Mouse (Mus musculus): Measurements from ENCODE around the gene Bnip3.

Bnip3 gene

DNA sequence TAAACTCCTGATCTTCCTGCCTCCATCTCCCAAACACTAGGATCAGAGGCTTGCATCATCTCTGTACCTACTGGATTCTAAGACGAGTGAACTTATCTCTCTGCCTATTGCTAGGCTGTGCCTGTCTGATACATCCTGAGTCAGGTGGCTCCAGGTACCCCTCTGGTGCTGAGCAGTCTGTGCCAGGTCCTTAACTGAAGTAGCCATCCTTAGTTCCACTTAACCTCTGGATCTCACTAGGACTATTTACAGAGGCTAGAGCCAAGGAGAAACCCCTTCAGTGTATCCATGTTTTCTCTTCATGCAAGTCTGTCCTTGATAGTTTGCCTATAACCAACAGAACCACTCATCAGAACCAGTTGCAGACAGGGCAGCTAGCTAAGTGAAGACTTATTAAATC, 2.9 kb downstream of the Bnip3 start:
- no peak for DNase-seq (ENCODE audit: low read depth, low spot score)

DNA sequence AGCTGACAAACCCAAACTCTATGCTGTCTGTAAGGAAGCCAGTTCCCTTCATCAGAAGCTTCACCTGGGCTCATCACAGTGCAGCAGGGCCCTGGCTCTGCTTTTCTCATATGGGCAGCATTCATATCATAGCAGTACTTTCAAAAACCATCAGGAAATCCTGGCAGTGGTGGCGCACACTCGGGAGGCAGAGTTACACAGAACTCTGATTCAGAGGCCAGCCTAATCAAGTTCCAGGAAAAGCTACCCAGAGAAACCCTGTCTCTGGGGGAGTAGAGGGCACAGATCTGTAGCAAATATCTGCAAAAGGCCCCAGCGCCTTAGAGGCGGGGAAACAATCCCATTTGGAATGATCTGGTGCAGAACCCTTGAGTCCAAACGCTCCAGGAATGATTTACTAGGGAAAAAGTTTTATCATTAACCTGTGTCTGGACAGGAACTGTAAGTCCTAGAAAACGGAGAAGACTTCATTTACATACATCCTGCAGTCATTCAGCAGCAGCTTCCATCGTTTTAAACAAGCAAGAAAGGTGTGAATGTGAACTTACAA, 5.4 kb downstream of the Bnip3 start:
- no peak for DNase-seq (ENCODE audit: low read depth, low spot score)

DNA sequence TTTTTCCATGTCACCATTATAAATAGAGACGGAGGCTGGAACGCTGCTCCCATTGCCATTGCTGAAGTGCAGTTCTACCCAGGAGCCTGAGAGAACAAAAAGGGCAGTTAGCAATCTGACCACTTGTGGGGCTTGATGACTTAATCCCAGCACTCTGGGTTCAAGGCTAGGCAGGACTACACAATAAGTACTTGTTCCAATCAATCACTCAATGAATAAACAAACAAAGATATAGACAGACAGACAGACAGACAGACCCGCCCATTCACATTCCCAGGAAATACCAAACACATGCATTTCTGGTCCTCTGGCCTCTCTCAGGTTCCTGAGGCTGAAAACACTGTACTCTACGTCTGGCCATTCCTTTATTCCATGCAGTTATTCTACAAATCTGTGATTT, 10.6 kb downstream of the Bnip3 start:
- DNase-seq (ENCODE audit: low read depth, low spot score): no peak

DNA sequence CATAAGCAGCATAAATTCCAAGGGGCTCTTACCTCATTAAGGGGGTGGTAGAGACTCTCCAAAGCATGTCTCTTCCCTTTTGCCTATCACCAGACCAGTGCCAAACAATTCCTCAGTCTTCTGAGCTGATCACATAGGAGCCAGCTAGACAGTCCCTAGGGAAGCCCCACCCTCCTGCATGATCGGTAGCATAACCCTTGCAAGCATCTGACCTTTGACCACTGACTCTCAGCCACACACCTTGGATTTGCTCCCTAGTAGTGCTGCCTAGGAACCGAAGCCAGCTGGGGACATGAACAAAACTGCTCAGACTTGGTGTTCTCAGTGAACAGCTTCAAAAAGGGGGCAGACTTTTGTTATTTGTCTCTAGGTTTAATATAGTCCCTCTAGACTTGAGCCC, 11.2 kb downstream of the Bnip3 start:
- DNase-seq (ENCODE audit: low read depth, low spot score): no peak

DNA sequence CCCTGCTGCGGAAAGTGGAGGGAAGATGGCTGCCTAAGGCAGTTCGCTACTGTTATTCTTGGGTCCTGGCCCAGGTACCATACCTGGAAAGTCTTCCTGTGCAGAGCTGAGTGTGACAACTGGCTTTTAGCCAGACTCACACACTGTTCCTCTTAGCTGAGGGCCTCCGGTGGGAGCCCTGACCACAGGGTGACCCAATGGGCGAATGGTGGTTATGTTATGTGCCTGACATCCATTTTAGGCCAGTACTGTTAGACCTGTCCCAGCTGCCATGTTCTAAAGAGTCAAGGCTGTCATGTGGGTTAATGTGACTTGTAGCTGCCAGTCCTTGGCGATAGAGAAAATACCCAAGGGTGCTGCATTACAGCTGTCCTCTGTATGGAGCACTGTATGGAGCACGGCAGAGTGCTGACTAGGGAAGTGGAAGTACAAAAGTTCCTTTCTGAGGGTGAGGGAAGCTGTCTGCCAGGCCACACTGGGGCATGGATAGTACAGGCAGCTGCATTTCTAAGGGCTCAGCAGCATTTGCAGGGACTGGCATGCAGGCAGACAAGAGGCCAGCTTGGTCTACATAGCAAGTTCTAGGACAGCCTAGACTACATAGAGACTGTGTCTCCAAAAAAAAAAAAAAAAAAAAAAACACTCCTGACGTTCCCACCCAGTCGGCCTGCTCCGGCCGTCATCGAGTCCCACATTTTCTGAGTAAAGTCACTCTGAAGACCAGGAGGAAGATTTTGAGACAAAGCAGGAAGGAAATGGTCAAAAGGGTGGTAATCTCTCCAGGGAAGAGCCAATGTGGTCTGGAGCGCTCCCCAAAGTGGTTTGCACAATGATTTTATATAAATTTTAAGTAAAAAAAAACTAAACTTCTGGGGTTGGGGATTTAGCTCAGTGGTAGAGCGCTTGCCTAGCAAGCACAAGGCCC, 23.7 kb downstream of the Bnip3 start:
- DNase-seq (ENCODE audit: low read depth, low spot score): peak; percentile 27

DNA sequence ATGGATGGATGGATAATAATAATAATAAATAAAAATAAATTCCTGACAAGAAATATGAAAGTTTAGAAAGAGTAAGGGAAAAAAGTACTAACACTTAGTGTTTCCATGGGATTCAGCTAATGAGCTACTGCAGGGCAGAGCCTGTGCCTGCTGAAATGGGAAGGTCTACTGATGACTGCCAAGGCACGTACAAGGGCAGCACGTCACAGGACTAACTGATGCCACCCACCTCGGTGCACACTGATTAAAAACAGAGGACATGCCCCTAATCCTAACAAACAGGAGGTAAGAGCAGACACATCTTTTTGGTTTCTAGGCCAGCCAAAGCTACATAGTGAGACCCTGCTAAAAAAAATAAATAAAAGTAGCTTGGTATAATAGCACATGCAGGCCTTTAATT, 25.6 kb downstream of the Bnip3 start:
- DNase-seq (ENCODE audit: low read depth, low spot score): no peak

DNA sequence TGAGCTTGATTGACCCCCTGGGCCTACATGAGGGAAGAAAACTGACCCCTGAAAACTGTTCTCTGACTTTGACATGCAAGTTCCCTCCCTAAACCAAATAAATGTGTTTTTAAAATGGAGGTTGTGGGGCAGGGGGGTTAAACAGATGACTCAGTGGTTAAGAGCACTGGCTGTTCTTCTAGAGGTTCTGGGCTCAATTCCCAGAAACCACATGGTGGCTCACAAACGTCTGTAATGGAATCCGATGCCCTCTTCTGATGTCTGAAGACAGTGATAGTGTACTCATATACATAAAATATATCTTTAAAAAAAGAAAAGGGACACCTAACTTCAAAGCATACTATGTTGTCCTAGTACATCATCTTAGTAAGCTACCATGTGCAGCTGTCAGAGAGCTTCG, 34.3 kb downstream of the Bnip3 start:
- no peak for DNase-seq (ENCODE audit: low read depth, low spot score)

DNA sequence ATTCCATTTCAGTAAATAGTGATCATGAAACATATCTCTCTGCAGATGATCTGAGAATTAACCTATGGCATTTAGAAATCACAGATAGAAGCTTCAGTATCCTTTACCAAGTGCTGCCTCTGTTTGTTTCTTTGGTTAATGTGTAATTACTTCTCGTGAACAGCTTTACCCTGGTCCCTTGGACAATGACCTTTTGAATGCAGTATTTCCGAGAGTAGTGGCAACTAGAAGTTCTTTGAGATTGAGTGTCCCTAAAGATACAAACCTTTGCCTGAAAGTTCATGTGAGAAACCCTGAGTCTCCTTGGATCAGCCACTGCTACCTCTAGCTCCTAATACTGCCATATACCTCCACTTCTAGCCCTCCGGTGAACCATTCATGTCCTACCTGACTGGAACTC, 36.4 kb downstream of the Bnip3 start:
- DNase-seq (ENCODE audit: low read depth, low spot score): no peak

DNA sequence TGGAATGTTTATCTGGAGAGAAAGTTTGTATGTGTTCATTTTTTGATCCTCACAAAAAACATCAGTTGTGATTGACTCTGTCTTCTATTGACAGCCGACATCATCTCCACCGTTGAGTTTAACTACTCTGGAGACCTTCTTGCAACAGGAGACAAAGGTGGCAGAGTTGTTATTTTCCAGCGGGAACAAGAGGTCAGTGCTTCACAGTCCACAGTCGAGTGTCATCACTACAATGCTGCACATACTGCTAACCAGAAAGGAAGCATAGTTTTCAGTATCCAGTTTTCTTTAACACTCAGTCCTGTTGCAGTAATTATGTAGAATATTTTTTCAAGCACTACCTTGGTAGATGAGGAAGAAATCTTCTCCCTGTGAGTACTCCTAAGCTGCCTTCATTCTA, 41.0 kb downstream of the Bnip3 start:
- DNase-seq (ENCODE audit: low read depth, low spot score): no peak

DNA sequence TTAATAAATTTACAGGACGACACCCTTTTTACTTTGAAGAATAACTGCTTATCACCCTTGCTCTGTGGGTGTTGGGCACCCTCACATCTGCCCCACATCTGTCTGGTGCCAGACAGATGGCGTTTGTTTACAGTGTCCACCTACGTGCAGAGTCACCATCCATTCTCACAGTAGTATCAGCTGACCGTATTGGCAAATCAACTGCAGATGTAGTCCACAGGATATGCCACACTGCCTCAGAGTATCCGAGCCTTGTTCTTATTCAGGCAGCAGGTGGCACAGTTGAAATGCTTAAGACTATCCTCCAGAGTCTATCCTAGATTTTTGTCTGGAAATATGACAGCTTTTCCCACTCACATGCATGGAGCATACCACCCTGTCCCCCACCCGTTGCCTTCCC, 42.0 kb downstream of the Bnip3 start:
- no peak for DNase-seq (ENCODE audit: low read depth, low spot score)

DNA sequence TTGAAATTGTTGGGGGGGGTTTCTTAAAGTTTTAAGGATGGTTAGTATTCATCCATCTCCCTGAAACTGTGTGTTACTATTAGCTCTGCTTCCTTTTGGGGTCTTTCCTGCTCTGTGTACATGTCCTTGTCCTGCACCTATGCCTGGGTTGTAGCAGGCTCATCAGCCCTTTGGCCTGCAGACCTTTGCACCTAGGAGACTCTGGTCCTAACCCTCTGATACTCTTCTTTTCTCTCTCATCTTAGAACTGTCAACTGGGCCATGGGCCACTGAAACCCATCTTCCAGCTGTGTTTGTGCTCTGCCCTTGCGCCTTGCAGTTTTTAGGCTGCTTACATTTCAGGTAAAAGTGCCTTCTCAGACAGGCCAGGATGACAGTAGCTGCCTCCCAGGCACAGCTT, 44.5 kb downstream of the Bnip3 start:
- DNase-seq (ENCODE audit: low read depth, low spot score): no peak

DNA sequence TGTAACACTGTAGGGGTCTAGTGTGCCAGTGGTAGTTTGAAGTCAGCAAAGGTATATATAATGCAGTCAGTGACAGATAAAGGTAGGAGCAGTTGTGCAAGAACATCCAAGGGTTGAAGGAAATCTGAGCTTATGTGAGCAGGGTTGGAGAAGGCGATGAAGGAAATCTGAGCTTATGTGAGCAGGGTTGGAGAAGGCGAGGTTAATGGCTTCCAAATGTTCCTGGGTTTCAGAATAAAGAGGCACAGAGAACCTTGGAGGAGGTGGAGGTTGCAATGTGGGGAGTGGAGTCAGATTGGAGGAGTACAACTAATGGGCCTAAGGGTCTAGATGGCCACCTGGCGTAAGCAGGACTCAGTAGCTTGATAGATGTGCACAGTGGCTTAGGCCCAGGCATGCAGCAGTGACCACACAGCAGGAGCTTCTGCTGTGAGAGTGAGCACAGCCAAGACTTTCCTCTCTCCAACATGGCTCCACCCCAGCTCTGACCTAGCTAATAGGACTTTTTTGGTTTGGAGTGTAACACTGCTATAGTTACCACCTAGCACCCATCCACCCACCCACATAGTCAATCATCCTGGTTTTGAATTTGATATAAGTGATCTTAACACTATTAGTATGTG, 45.3 kb downstream of the Bnip3 start:
- DNase-seq (ENCODE audit: low read depth, low spot score): no peak

DNA sequence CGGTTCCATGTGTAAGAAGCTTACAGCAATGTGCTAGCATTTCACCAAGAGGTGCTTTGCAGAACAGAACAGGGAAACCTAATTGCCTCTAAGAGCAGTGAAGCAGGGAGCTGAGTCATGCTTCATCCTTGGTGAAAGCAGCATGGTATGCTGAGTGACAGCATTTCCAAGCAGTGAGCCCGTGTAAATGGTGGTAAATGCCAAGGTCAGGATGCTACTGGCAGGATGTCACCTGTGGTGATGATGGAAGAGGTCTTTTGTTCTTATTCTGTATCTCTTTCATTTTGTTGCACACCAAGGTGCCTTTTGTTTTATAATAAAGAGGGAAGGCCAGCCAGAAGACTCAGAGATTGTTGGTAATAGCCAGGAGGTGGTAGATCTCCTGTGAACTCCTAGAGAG, 52.6 kb downstream of the Bnip3 start:
- DNase-seq (ENCODE audit: low read depth, low spot score): no peak

DNA sequence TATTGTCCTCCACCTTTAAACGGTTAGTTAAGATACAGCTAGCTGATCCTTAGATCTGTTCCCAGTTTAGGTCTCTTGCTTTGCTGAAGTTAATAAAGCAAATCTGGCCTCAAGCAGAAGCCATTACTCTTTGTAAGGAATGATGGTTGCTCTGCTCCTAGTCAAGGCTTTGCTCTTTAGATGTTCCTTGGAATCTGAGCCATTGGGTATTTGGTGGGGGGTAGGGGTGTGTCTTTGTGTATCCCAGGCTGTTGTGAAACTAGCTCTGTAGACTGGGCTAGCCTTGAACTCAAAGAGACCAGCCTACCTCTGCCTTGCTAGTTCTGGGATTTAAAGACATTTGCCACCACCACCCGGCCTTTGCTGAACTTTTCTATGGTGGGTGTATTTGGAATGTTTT, 55.1 kb downstream of the Bnip3 start:
- no peak for DNase-seq (ENCODE audit: low read depth, low spot score)

DNA sequence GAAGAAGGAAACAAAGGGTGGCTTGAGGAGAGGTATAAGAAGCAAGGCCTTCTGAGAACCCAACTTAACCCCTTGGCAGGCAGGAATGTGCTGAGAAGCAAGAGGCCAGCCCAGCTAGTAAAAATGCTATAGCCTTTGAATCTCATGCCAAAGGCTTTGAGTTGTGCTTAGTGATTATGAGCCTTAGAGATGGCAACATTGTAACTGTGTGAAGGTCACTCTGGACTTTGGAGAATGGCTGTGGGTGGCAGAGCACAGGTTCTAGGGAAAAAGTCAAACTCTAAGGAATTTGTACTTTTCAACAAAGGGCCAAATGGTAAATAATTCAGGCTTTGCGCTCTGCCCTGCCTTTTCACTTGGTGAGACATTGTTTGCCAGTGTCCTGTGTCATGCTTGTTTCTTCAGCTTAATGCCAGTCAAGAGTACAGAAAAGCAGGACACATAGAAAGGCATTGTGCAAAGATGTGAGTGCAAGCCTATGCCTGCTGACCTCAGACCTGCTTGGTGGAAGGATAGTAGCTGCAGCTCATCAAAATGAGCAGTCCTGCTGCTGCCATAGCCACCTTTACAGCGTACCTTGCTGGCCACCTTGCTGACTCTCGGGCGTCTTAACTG, 55.8 kb downstream of the Bnip3 start:
- no peak for DNase-seq (ENCODE audit: low read depth, low spot score)

DNA sequence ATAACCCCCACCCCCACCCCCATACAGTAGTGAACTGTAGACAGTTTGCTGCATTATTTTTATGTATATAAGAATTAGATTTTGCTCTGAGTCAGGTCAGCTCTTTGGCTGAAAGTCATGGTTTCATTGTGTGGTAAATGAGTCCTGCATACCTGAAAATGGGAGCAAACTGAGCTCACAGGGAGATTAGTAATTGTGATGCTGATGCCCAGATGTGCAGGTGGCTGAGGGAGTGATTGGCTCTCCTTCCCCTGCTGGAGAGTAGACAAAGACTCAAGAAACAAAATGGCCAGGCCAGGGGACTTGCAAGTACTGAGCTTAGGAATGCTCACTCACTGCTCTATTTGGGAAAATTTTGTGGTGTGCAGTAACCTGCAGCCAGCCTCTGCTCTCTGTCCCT, 59.2 kb downstream of the Bnip3 start:
- DNase-seq (ENCODE audit: low read depth, low spot score): no peak

DNA sequence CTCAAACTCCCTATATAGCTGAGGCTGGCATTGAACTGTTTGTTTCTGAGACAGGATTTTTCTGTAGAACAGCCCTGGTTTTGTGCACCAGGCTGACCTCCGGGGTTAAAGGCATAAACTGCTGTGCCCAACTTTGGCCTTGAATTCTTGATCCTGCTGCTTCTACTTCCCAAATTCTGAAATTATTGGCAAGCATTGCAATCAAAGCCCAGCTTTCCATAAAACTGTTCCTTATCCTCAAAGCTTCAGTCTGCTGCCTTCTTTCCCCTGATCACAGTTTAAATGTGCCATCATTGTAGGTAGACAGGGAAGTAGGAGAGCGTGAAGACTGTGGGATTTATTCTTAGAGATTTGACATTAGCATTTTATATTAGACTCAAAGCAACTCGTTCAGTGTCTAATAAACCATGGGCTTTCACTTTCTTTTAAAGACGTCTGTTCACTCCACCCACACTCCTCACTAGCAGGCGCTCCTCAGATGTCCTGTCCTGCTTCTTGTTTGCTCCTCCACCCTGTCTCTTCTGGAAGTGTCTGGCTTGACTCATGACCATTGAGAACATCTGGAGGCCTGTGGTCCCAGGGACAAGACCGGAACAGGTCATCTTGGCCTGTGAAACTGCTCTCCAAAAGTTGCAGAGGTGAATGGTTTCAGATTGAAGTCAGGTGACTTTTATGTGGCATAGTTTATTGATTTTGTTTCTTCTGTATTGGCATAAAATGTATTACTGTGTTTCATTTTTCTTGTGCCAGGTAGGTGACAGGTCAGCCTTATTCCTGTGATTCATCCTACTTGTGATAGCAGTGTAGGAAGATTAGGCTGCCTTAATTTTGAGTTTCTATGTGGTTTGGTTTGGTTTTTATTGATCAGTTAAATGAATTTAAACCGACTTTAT, 61.0 kb downstream of the Bnip3 start:
- DNase-seq (ENCODE audit: low read depth, low spot score): peak; percentile 39

DNA sequence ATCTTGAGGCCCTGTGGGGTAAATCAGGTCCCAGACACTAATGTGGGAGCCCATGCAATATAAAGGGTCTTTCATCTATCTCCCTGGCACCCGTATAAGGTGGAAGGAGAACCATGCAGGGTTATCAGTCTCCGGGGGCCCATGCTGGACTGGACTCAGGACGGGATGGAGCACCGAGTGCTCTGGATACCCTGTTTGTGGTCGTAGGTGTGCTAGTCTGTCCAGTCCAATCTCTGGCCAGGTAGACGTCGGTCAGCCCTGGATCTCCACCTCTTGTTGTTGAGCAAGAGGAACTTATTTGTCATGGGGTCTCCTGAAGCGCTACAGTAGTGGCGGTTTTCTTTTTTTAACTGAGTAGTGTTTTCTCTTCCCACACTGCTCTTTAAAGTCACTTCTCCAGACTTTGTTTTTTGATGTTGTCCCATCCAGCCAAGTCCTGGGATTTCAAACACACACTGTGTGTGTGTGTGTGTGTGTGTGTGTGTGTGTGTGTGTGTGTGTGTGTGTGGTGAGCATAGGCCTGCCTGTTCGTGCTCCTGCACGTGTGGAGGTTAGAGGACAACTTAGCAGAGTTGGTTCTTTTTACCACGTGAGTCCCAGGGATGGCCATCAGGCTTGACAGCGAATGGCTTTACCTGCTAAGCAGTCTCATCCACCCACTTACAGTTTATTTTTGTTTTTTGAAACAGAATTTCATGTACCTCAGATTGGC, 61.8 kb downstream of the Bnip3 start:
- peak; percentile 64 for DNase-seq (ENCODE audit: low read depth, low spot score)

DNA sequence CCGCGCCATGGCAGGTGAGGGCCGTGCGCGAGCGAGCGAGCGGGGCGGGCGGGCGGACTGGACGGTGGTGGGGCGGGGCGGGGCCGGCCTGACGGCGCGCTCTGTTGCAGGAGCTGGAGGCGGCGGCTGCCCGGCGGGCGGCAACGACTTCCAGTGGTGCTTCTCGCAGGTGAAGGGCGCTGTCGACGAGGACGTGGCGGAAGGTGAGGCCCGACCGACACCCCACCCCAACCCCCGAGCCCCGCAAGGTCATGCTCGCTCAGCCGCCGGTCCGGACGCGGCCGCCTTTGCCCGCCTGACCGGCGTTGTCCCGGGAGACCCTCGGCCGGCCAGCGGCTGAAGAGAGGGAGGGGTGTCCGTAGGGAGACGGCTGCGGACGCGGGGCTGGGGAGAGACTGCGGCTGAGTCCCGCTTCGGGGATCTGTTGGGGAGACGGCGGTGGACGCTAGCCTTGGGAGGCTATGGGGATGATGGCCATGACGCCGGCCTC, 62.8 kb downstream of the Bnip3 start:
- DNase-seq (ENCODE audit: low read depth, low spot score): peak; percentile 56

DNA sequence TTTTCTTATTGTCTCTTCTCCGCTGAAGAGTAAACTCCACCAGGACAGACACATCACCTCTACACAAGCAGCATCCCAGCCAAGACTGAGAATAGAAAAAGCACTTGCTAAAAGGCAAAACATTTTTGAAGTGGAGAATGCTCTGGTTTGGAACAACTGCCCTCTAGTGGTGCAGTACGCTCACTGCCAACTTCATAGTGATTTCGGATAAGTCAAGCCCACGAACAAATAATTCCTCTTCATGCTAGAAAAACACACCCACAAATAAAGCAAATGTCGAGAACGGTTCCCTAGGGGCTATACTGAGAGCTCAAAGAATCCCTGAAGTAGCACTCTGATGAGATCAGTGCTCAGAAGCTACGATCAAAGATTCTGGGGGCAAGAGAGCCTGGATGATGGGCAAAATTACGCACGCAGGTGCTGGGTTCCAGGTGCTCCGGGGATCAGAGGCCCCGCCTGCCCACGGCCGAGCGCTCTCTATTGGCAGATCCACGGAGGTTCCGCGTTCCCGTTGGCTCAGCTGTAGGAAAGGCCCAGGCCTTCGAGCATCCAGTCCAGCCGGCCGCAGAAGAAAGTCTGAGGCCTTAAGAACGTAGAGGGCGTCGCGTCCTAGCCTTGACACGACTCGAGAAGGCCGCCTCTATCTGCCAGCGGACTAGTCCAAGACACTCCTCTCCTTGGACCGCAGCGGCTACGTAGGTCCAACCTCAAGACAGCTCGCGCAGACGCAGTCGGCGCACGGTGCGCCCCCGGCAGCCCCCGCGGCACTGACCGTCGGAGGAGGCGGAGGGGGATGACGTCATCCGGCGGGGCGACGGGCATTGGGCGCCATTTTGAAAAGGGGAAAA, 63.6 kb downstream of the Bnip3 start, which contains the start of the genes Ppp2r2d and Mapk1ip1:
Gene Ppp2r2d (plus strand): TSS at position 536 of the 848 bp plus-strand sequence.
Gene Mapk1ip1 (minus strand): TSS at position 730 of the 848 bp plus-strand sequence.
- peak; percentile 98 for DNase-seq (ENCODE audit: low read depth, low spot score)
